9 mouse cellular contexts compared by ENCODE assay signal in genomic region chr12:83328899-83329298, GRCm38 (mm10).
DNase-seq lines count a peak whose midpoint lies in the region; ATAC-seq and TF ChIP-seq lines count a peak whose summit lies in the region.
"Had no signal": no experiment of that assay in that cellular context is flagged by ENCODE, and none has a peak within 500 bp of the region (broad histone marks: within the 10 kb centered on the region; RNA-seq: fewer than 3 reads in every experiment).

No protein-coding gene starts in this region.

- H3K9ac ChIP-seq in hindbrain, embryonic 16.5 days (ENCODE audit: low read depth, low read length) = no peak overlapping the region
- H3K9ac ChIP-seq in hindbrain, embryonic 14.5 days = no peak overlapping the region
- H3K9ac ChIP-seq in MEL (ENCODE audit: control insufficient read depth, low read depth, low read length, poor library complexity, severe bottlenecking) = no peak overlapping the region
- no peak overlapping the region for H3K9ac ChIP-seq in intestine, embryonic 16.5 days (ENCODE audit: low read depth, low read length)
- H3K9ac ChIP-seq: limb, embryonic 12.5 days had no signal

- H3K4me3 ChIP-seq in hindbrain, embryonic 16.5 days (ENCODE audit: low read length) = no peak overlapping the region
- H3K4me3 ChIP-seq in hindbrain, embryonic 14.5 days (replicated peaks; ENCODE audit: low read length) = no peak overlapping the region
- H3K4me3 ChIP-seq in MEL (ENCODE audit: control insufficient read depth in 1 of 2, insufficient read depth in 1 of 2, low read depth in 2 of 2, low read length in 2 of 2) = no peak overlapping the region
- no peak overlapping the region for H3K4me3 ChIP-seq in intestine, embryonic 16.5 days (ENCODE audit: low read length)
- H3K4me3 ChIP-seq: limb, embryonic 12.5 days had no signal

- no peak for TF ChIP-seq POLR2A in MEL (IDR thresholded peaks at IDR 0.05; ENCODE audit: control insufficient read depth in 1 of 2, insufficient read depth in 1 of 2, low read depth in 1 of 2, low read length in 2 of 2, poor library complexity in 1 of 2)

- H3K9me3 ChIP-seq in hindbrain, embryonic 16.5 days (ENCODE audit: control insufficient read depth, low read length) = no peaks in the 10 kb centered on the region
- no peaks in the 10 kb centered on the region for H3K9me3 ChIP-seq in hindbrain, embryonic 14.5 days (ENCODE audit: control insufficient read depth, low read length)
- H3K9me3 ChIP-seq in MEL (replicated peaks; ENCODE audit: insufficient read depth, low read length) = no peaks in the 10 kb centered on the region
- no peaks in the 10 kb centered on the region for H3K9me3 ChIP-seq in intestine, embryonic 16.5 days (ENCODE audit: control insufficient read depth, low read length)
- H3K9me3 ChIP-seq: limb, embryonic 12.5 days had no signal

- no peaks in the 10 kb centered on the region for H3K36me3 ChIP-seq in hindbrain, embryonic 16.5 days (ENCODE audit: control insufficient read depth, insufficient read depth, low read length)
- no peaks in the 10 kb centered on the region for H3K36me3 ChIP-seq in hindbrain, embryonic 14.5 days (replicated peaks; ENCODE audit: control insufficient read depth, insufficient read depth)
- H3K36me3 ChIP-seq in MEL (ENCODE audit: control insufficient read depth in 1 of 2, insufficient read depth in 2 of 2, low read length in 2 of 2) = peaks cover 0 to 4% of the 10 kb centered on the region in 2 experiments; a peak in 1 of 4 replicates
- H3K36me3 ChIP-seq in intestine, embryonic 16.5 days (ENCODE audit: control insufficient read depth, insufficient read depth, low read length) = no peaks in the 10 kb centered on the region
- H3K36me3 ChIP-seq: limb, embryonic 12.5 days had no signal

- no peak overlapping the region for H3K27ac ChIP-seq in hindbrain, embryonic 16.5 days (ENCODE audit: low read depth, low read length)
- no peak overlapping the region for H3K27ac ChIP-seq in hindbrain, embryonic 14.5 days
- peak overlapping the region; percentile 41 for H3K27ac ChIP-seq in MEL (ENCODE audit: control insufficient read depth, low read depth, low read length)
- H3K27ac ChIP-seq in intestine, embryonic 16.5 days (ENCODE audit: low read length) = no peak overlapping the region
- H3K27ac ChIP-seq: limb, embryonic 12.5 days had no signal

- peak; percentile 43; the same call in 1 of the 2 replicates for ATAC-seq in hindbrain, embryonic 16.5 days
- ATAC-seq in hindbrain, embryonic 14.5 days (ENCODE audit: low FRiP score) = no peak
- ATAC-seq in intestine, embryonic 16.5 days = 0 out of 2 replicates have a peak, but pooled peaks have one; percentile 28
- ATAC-seq in frontal cortex, adult (ENCODE audit: low TSS enrichment) = no peak

- 59% methylated on average over 13 of the region's 13 CpGs for WGBS in hindbrain, embryonic 16.5 days
- WGBS in hindbrain, embryonic 14.5 days = 62% methylated on average over 13 of the region's 13 CpGs
- WGBS in intestine, embryonic 16.5 days = 71% methylated on average over 13 of the region's 13 CpGs

- no peak overlapping the region for H3K4me2 ChIP-seq in hindbrain, embryonic 16.5 days (ENCODE audit: low read length)
- no peak overlapping the region for H3K4me2 ChIP-seq in hindbrain, embryonic 14.5 days (replicated peaks)
- no peak overlapping the region for H3K4me2 ChIP-seq in intestine, embryonic 16.5 days (ENCODE audit: low read depth, low read length)
- H3K4me2 ChIP-seq: limb, embryonic 12.5 days had no signal

- no peaks in the 10 kb centered on the region for H3K27me3 ChIP-seq in hindbrain, embryonic 16.5 days (replicated peaks; ENCODE audit: control insufficient read depth, insufficient read depth, low read length)
- no peaks in the 10 kb centered on the region for H3K27me3 ChIP-seq in hindbrain, embryonic 14.5 days (ENCODE audit: control insufficient read depth, insufficient read depth, low read length)
- no peaks in the 10 kb centered on the region for H3K27me3 ChIP-seq in MEL (ENCODE audit: control insufficient read depth in 1 of 2, insufficient read depth in 2 of 2, low read length in 2 of 2)
- H3K27me3 ChIP-seq in intestine, embryonic 16.5 days (replicated peaks; ENCODE audit: control insufficient read depth, insufficient read depth, low read length) = no peaks in the 10 kb centered on the region

- no peak for TF ChIP-seq RAD21 in MEL (IDR thresholded peaks at IDR 0.05; ENCODE audit: low read depth, low read length)

- H3K79me2 ChIP-seq in MEL (ENCODE audit: control insufficient read depth, insufficient read depth, low read length, poor library complexity) = no peaks in the 10 kb centered on the region

- no peak for TF ChIP-seq CTCF in MEL (IDR thresholded peaks at IDR 0.05 in 2 of 3, conservative IDR thresholded peaks at IDR 0.05 in 1 of 3; ENCODE audit: control insufficient read depth in 1 of 3, insufficient read depth in 1 of 3, low read depth in 2 of 3, low read length in 3 of 3, poor library complexity in 1 of 3, severe bottlenecking in 1 of 3)

- TF ChIP-seq EP300 in MEL (IDR thresholded peaks at IDR 0.05; ENCODE audit: low read depth in 1 of 2, low read length in 2 of 2) = peak in 1 of 2 experiments; percentile 11; a peak in 1 of 4 replicates

- DNase-seq in hindbrain, embryonic 14.5 days (ENCODE audit: low spot score) = no peak
- peak; percentile 58 for DNase-seq in MEL (ENCODE audit: low read depth, low spot score)
- DNase-seq in adrenal gland, postnatal 4 days (ENCODE audit: low spot score in 2 of 2) = peak; percentile 48 to 69
- DNase-seq in frontal cortex, postnatal 10 days (ENCODE audit: low spot score in 2 of 2) = no peak
- DNase-seq in ovary, adult 18-20 months (ENCODE audit: low spot score) = no peak

- H3K4me1 ChIP-seq in hindbrain, embryonic 16.5 days (ENCODE audit: control insufficient read depth, insufficient read depth, low read depth, low read length) = no peaks in the 10 kb centered on the region
- H3K4me1 ChIP-seq in hindbrain, embryonic 14.5 days (replicated peaks; ENCODE audit: control insufficient read depth, insufficient read depth, low read length) = peaks cover 8% of the 10 kb centered on the region; the same call in 1 of the 2 replicates
- H3K4me1 ChIP-seq in MEL (ENCODE audit: control insufficient read depth in 1 of 2, insufficient read depth in 2 of 2, low read length in 2 of 2) = peaks cover 6 to 11% of the 10 kb centered on the region in 2 experiments; a peak in 3 of 4 replicates
- H3K4me1 ChIP-seq in intestine, embryonic 16.5 days (ENCODE audit: control insufficient read depth, insufficient read depth, low read length) = no peaks in the 10 kb centered on the region
- H3K4me1 ChIP-seq: limb, embryonic 12.5 days had no signal

TF ChIP-seq in MEL, 35 proteins besides CTCF, POLR2A, EP300 and RAD21:
- TF ChIP-seq BHLHE40 (IDR thresholded peaks at IDR 0.05; ENCODE audit: borderline replicate concordance, low read depth, low read length) = no peak
- TF ChIP-seq MAZ (IDR thresholded peaks at IDR 0.05; ENCODE audit: low read depth, low read length) = no peak
- TF ChIP-seq POLR2AphosphoS2 (IDR thresholded peaks at IDR 0.05; ENCODE audit: low read length) = no peak
- peak; percentile 78 for TF ChIP-seq ETS1 (IDR thresholded peaks at IDR 0.05; ENCODE audit: low read depth, low read length)
- TF ChIP-seq ZKSCAN1 (IDR thresholded peaks at IDR 0.05; ENCODE audit: low read depth, low read length) = no peak
- 0 out of 2 replicates have a peak, but pooled peaks have one; percentile 23 for TF ChIP-seq MAX (IDR thresholded peaks at IDR 0.05; ENCODE audit: low read length)
- no peak for TF ChIP-seq MEF2A (IDR thresholded peaks at IDR 0.05; ENCODE audit: extremely low read depth, insufficient replicate concordance, low read depth, low read length, poor library complexity, severe bottlenecking)
- peak; percentile 67; the same call in 1 of the 2 replicates for TF ChIP-seq MXI1 (IDR thresholded peaks at IDR 0.05; ENCODE audit: low read depth, low read length)
- no peak for TF ChIP-seq ZC3H11A (IDR thresholded peaks at IDR 0.05; ENCODE audit: low read depth, low read length)

Comparison
In these comparisons a context has a peak if more than half of its experiments do, and no peak if none do; other contexts are left out.
1. ATAC-seq: peak in hindbrain, embryonic 16.5 days (single experiment) and intestine, embryonic 16.5 days (single experiment); none in hindbrain, embryonic 14.5 days (single experiment) and frontal cortex, adult (single experiment).
2. DNase-seq: peak in MEL (single experiment) and adrenal gland, postnatal 4 days (2 of 2); none in hindbrain, embryonic 14.5 days (single experiment), frontal cortex, postnatal 10 days (0 of 2) and ovary, adult 18-20 months (single experiment).